Mouse (Mus musculus) left cerebral cortex, adult 9 months (tissue): ENCODE data around the gene 1700020D05Rik.
A peak's percentile ranks its signal among the peaks of the same experiment; 100 is the strongest.
"Not testable (repeated sequence)": the region's sequence is repeated elsewhere in the genome, so short reads cannot be mapped to it uniquely, and the experiment has no call there.

Source experiments
- DNase-seq, 2 experiments: peaks; one replicate each; pipeline ENCODE4 v3.0.0; 2022; ENCODE audit warnings: low spot score in 2 of 2

1700020D05Rik gene

GRCm38 (mm10) chr19:5495353-5496051 is 8.1 kb downstream of the 1700020D05Rik start:
- DNase-seq: no peak

- DNase-seq: no peak
These were observed 9.3 kb downstream of the 1700020D05Rik start for GRCm38 (mm10) chr19:5494314-5494713.

GRCm38 (mm10) chr19:5493301-5493721 is 10.3 kb downstream of the 1700020D05Rik start:
- not testable (repeated sequence) for DNase-seq

GRCm38 (mm10) chr19:5492641-5493040 is 10.9 kb downstream of the 1700020D05Rik start:
- DNase-seq: no peak

- peak in 1 of 2 experiments; percentile 84 for DNase-seq
These were observed 12.5 kb downstream of the 1700020D05Rik start for GRCm38 (mm10) chr19:5490898-5491708.

GRCm38 (mm10) chr19:5490313-5490897 is 13.2 kb downstream of the 1700020D05Rik start, which contains the start of gene Cfl1:
Gene Cfl1 (plus strand): TSS chr19:5490455.
- DNase-seq: peak; percentile 88 to 96

- not testable (repeated sequence) for DNase-seq
These were observed 13.9 kb downstream of the 1700020D05Rik start for GRCm38 (mm10) chr19:5489721-5490120.

GRCm38 (mm10) chr19:5488878-5489571 is 14.6 kb downstream of the 1700020D05Rik start:
- peak; percentile 96 to 98 for DNase-seq

- peak; percentile 89 to 97 for DNase-seq
These were observed 15.6 kb downstream of the 1700020D05Rik start, which contains the start of gene Mus81 for GRCm38 (mm10) chr19:5487768-5488550. Gene Mus81 (minus strand): TSS chr19:5488402.

GRCm38 (mm10) chr19:5486771-5487170 is 16.8 kb downstream of the 1700020D05Rik start:
- no peak for DNase-seq

- DNase-seq: no peak
These were observed 17.3 kb downstream of the 1700020D05Rik start for GRCm38 (mm10) chr19:5486286-5486685.

GRCm38 (mm10) chr19:5485821-5486220 is 17.8 kb downstream of the 1700020D05Rik start:
- DNase-seq: no peak

- no peak for DNase-seq
These were observed 18.2 kb downstream of the 1700020D05Rik start for GRCm38 (mm10) chr19:5485371-5485770.

GRCm38 (mm10) chr19:5484496-5484895 is 19.1 kb downstream of the 1700020D05Rik start:
- DNase-seq: no peak

- DNase-seq: no peak
These were observed 19.9 kb downstream of the 1700020D05Rik start for GRCm38 (mm10) chr19:5483386-5484359.

- DNase-seq: no peak
These were observed 22.2 kb downstream of the 1700020D05Rik start for GRCm38 (mm10) chr19:5481398-5481797.

- DNase-seq: no peak
These were observed 23.6 kb downstream of the 1700020D05Rik start for GRCm38 (mm10) chr19:5480016-5480415.

- no peak for DNase-seq
These were observed 25.8 kb downstream of the 1700020D05Rik start for GRCm38 (mm10) chr19:5477668-5478300.
